Comparison of ENCODE assay signal across 18 mouse cellular contexts in the genomic region with DNA sequence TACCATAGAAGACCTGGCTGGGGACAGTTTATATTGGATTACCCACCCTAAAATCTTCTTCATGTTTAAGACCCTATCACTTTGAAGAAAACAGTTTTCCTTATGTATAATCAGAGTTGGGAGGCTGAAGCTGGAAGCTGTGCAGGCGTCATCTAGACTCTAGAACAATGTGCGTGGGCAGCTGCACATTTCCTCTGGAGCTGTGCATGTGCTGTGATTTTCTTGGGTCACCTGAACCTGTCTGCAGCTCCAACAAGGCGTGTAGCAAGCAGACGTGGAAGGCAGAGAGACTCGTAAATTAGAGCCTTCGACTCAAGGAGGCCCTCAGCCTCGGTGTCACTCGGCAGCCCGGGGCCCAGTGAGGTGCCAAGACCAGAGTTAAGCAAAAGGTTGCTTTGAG.
DNase-seq lines count a peak whose midpoint lies in the region; ATAC-seq and TF ChIP-seq lines count a peak whose summit lies in the region.
"Had no signal": no experiment of that assay in that cellular context is flagged by ENCODE, and none has a peak within 500 bp of the region (broad histone marks: within the 10 kb centered on the region; RNA-seq: fewer than 3 reads in every experiment).

No protein-coding gene starts in this region.

- 63% methylated on average over 9 of the region's 9 CpGs for WGBS in heart, embryonic 12.5 days
- WGBS in lung, embryonic 15.5 days: 56% methylated on average over 9 of the region's 9 CpGs
- 54% methylated on average over 9 of the region's 9 CpGs for WGBS in lung, postnatal 0 days
- 72% methylated on average over 9 of the region's 9 CpGs for WGBS in embryonic facial prominence, embryonic 10.5 days

- H3K9me3 ChIP-seq in heart, embryonic 12.5 days (replicated peaks): no peaks in the 10 kb centered on the region
- H3K9me3 ChIP-seq in lung, embryonic 15.5 days: no peaks in the 10 kb centered on the region
- H3K9me3 ChIP-seq in lung, postnatal 0 days (ENCODE audit: low read length): no peaks in the 10 kb centered on the region
- no peaks in the 10 kb centered on the region for H3K9me3 ChIP-seq in embryonic facial prominence, embryonic 10.5 days
- H3K9me3 ChIP-seq: limb, embryonic 10.5 days; liver, embryonic 15.5 days; megakaryocyte, embryonic 14.5 days; midbrain, embryonic 15.5 days; neural tube, embryonic 12.5 days had no signal

- no peak for ATAC-seq in heart, embryonic 12.5 days (ENCODE audit: insufficient number of reproducible peaks, low FRiP score)
- ATAC-seq in lung, embryonic 15.5 days (ENCODE audit: borderline replicate concordance, extremely low read depth, low FRiP score, low TSS enrichment): no peak
- ATAC-seq in lung, postnatal 0 days: no peak
- ATAC-seq: intestine, postnatal 0 days; midbrain, embryonic 15.5 days had no signal

- DNase-seq in heart, postnatal 4 days: no peak
- peak; percentile 9 for DNase-seq in layer of hippocampus, adult 9-11 months
- no peak for DNase-seq in layer of hippocampus, adult 9-10 months (ENCODE audit: low spot score)
- DNase-seq in lung, postnatal 0 days (ENCODE audit: low spot score): no peak
- DNase-seq in embryonic facial prominence, embryonic 10.5 days (ENCODE audit: low spot score): no peak
- no peak for DNase-seq in cerebellum, adult 9-10 months
- DNase-seq: adrenal gland, postnatal 25 days; cerebellum, adult 9-11 months; gastrocnemius, postnatal 25 days; liver had no signal

- H3K36me3 ChIP-seq in heart, embryonic 12.5 days: no peaks in the 10 kb centered on the region
- no peaks in the 10 kb centered on the region for H3K36me3 ChIP-seq in lung, embryonic 15.5 days
- no peaks in the 10 kb centered on the region for H3K36me3 ChIP-seq in lung, postnatal 0 days (ENCODE audit: insufficient read depth, low read length)
- no peaks in the 10 kb centered on the region for H3K36me3 ChIP-seq in embryonic facial prominence, embryonic 10.5 days (replicated peaks)
- H3K36me3 ChIP-seq: limb, embryonic 10.5 days; liver, embryonic 15.5 days; midbrain, embryonic 15.5 days; neural tube, embryonic 12.5 days had no signal

- H3K27me3 ChIP-seq in heart, embryonic 12.5 days (replicated peaks): no peaks in the 10 kb centered on the region
- no peaks in the 10 kb centered on the region for H3K27me3 ChIP-seq in lung, embryonic 15.5 days
- no peaks in the 10 kb centered on the region for H3K27me3 ChIP-seq in lung, postnatal 0 days (replicated peaks; ENCODE audit: insufficient read depth, low read length)
- no peaks in the 10 kb centered on the region for H3K27me3 ChIP-seq in embryonic facial prominence, embryonic 10.5 days (replicated peaks; ENCODE audit: low read depth, poor library complexity, severe bottlenecking)
- H3K27me3 ChIP-seq: liver, embryonic 15.5 days; midbrain, embryonic 15.5 days; neural tube, embryonic 12.5 days had no signal

- peaks cover 48% of the 10 kb centered on the region for H3K4me1 ChIP-seq in heart, embryonic 12.5 days (replicated peaks)
- H3K4me1 ChIP-seq in lung, embryonic 15.5 days: peaks cover 24% of the 10 kb centered on the region
- H3K4me1 ChIP-seq in lung, postnatal 0 days (ENCODE audit: insufficient read depth, low read depth, low read length): no peaks in the 10 kb centered on the region; the same call in 1 of the 2 replicates
- H3K4me1 ChIP-seq in embryonic facial prominence, embryonic 10.5 days: peaks cover 63% of the 10 kb centered on the region
- H3K4me1 ChIP-seq: liver, embryonic 15.5 days had no signal

- peak overlapping the region; percentile 81 for H3K27ac ChIP-seq in heart, embryonic 12.5 days (ENCODE audit: poor library complexity, severe bottlenecking)
- peak overlapping the region; percentile 25; the same call in 1 of the 2 replicates for H3K27ac ChIP-seq in lung, embryonic 15.5 days
- H3K27ac ChIP-seq in lung, postnatal 0 days (ENCODE audit: low read length): no peak overlapping the region
- peak overlapping the region; percentile 48 for H3K27ac ChIP-seq in embryonic facial prominence, embryonic 10.5 days (replicated peaks)
- H3K27ac ChIP-seq: limb, embryonic 10.5 days; liver, embryonic 15.5 days; midbrain, embryonic 15.5 days; neural tube, embryonic 12.5 days had no signal

- no peak overlapping the region for H3K4me3 ChIP-seq in heart, embryonic 12.5 days
- no peak overlapping the region for H3K4me3 ChIP-seq in lung, embryonic 15.5 days
- H3K4me3 ChIP-seq in lung, postnatal 0 days (ENCODE audit: low read depth, low read length): no peak overlapping the region
- H3K4me3 ChIP-seq in embryonic facial prominence, embryonic 10.5 days: no peak overlapping the region
- H3K4me3 ChIP-seq: limb, embryonic 10.5 days; liver, embryonic 15.5 days; megakaryocyte, embryonic 14.5 days; midbrain, embryonic 15.5 days; neural tube, embryonic 12.5 days had no signal

- H3K4me2 ChIP-seq in heart, embryonic 12.5 days: no peak overlapping the region
- H3K4me2 ChIP-seq in lung, embryonic 15.5 days: no peak overlapping the region
- H3K4me2 ChIP-seq in lung, postnatal 0 days (replicated peaks; ENCODE audit: low read depth, low read length): no peak overlapping the region
- H3K4me2 ChIP-seq: liver, embryonic 15.5 days; midbrain, embryonic 15.5 days; neural tube, embryonic 12.5 days had no signal

- no peak overlapping the region for H3K9ac ChIP-seq in heart, embryonic 12.5 days
- H3K9ac ChIP-seq in lung, embryonic 15.5 days: no peak overlapping the region
- no peak overlapping the region for H3K9ac ChIP-seq in lung, postnatal 0 days (replicated peaks; ENCODE audit: low read depth)
- H3K9ac ChIP-seq: liver, embryonic 15.5 days; midbrain, embryonic 15.5 days; neural tube, embryonic 12.5 days had no signal

- TF ChIP-seq EP300 in lung, postnatal 0 days (IDR thresholded peaks at IDR 0.05): no peak

- TF ChIP-seq CTCF in lung, postnatal 0 days (IDR thresholded peaks at IDR 0.05): no peak
